Mouse (Mus musculus) heart, adult 8-10 months (tissue): ENCODE results near the gene Gm5767. TPM values are rescaled to one million over a fixed set of nuclear protein-coding genes. Genes with fewer than 3 reads are reported as not detected.
"Not testable (repeated sequence)": the region's sequence is repeated elsewhere in the genome, so short reads cannot be mapped to it uniquely, and the experiment has no call there.

Source experiments
- DNase-seq: peaks from one replicate; pipeline ENCODE4 v3.0.0; 2022; ENCODE audit warnings: low spot score
- total RNA-seq, 4 experiments: library from RNA; stranded (reverse); gene quantifications; 2 replicates each; pipeline ENCODE4 v1.2.4; 2022

Gene Gm5767
- total RNA-seq, 4 experiments from 2014 or later, result not detected

DNA sequence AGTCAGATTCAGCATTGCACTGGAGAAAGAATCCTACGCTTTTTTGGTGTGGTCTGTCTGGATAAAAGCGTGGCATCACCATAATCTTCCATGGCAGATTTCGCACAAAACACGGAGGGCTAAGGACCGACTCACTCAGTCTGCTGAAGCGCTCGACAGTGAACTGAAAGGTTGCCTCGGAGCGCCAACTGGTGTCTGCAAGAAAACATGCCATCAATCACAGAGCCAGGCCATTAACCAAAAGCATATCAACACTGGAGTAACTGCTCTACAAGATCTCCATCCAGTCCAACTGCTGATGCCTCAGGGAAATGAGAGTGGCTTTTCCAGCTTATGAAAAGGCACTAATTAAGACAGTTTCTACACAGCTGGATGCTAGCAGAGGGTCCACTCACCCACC lies 31.4 kb downstream of the Gm5767 start:
- no peak for DNase-seq

DNA sequence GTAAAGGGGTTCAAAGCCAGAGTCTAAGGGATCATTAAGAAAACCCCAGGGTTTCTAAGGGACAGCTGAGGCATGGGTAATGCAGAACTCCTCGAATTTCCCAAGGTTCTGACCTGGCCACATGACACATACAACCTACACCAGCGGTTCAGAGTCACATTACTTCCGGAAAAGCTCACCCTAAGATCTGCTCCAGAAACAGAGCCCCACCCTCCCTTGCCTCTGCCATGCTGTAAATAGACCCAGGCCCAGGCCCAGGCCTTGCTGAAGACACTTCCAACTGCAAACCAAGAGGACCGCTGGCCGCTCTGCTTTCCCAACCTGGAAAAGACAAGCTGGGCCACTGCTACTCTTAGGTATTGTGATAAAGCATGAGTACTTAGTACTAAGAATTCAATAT lies 34.3 kb downstream of the Gm5767 start:
- DNase-seq, result no peak

DNA sequence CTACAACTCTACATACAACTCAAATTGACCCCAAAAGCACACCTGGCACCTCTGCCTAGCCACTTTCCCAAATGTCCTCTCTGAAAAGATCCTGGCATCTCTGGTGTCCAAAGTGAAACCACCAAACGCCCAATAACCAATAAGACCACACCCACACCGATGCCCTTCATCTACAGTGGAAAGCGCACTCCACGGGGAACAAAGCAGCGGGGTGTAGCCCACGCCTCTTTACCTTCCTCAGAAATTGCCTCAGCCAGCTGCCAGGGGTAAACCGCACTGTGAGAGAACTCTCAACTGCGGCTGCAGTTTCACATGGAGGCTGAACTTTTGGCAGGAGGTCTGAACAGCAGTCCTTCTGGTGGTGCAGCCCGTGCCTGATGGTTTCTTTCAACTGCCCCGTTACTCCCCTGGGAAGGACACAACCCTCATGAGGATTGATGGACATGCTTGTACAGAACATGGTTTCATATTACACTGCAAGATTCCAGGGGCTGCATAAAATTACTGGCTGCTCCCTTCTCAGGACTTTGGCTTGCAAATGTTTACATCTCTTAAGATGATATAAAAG lies 35.0 kb downstream of the Gm5767 start:
- DNase-seq, result peak; percentile 35

DNA sequence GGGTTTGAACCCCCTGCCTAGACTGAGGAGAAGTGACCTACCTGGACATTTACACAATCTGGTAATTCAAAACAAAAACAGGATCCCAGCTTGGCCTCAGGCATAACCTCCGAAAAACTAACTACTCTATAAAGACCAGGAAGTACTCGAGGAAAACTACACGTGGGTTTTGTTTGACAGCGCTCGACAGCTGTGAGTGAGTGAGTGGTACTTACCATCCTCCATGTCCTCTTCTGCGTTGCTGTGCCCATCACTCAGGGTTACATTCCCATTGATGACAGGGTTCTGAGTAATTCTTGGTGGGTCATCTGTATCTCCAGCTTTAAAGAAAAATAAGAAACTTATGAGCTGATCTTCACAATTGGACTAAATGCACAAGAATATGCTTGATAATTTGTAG lies 35.7 kb downstream of the Gm5767 start:
- no peak for DNase-seq

DNA sequence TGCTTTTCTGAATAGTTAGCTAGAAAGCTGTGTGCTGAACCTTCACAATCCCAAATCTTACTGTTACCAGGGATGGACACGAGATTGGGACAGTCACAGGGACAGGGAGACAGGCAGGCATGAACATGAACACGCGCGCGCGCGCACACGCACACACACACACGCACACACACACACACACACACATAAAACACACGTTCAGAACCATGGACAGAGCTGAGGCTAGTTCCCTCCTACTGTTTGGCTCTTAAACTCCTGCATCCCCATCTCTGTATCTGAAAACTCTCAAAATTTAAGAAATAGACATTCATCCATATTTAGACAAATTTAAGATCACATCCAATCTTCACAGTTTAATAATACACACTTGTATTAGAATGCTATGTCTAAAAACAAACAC lies 37.2 kb downstream of the Gm5767 start:
- DNase-seq, result no peak

DNA sequence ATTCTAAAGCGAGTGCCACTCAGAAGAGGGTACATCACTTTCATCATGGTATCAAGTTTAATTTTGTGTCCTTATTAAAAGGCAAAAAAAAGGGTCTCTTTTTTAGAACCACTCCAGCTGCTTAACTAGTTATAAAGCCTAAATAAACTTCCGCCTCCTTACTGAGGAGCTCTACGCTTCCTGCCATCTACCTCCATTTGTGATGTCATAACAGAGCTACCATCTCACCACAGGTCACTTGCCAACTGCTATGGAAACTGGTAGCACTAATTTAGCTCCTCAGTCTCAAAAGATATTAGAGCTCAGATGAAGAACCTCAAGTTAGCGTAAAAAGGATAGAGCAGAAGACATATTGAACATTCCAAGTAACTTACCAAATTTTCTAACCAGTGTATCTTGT lies 39.9 kb downstream of the Gm5767 start:
- no peak for DNase-seq

DNA sequence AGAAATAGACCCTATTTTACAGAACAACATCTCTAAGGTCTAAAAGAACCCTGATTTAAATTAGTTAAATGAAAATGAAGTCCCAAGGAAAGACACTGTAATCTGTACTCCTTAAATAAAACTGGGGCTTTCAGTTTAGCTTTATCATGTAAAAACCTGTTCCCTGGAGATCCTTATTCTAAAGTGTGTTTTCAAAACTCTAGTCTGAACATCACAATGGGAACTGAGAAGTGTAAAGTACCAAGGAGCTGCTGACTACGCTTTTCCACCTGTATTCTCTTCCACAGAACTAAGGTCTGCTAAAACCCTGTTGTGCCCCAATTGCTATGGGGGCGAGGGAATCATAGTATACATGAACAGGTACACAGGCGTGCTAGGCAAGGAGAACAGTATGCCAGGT lies 43.5 kb downstream of the Gm5767 start:
- no peak for DNase-seq

GRCm38 (mm10) chr16:8725807-8726206 lies 45.2 kb downstream of the Gm5767 start:
- DNase-seq, result no peak

- no peak for DNase-seq
Measured at GRCm38 (mm10) chr16:8728111-8728748, 47.7 kb downstream of the Gm5767 start.

GRCm38 (mm10) chr16:8731630-8732029 lies 51.1 kb downstream of the Gm5767 start:
- DNase-seq, result no peak

DNA sequence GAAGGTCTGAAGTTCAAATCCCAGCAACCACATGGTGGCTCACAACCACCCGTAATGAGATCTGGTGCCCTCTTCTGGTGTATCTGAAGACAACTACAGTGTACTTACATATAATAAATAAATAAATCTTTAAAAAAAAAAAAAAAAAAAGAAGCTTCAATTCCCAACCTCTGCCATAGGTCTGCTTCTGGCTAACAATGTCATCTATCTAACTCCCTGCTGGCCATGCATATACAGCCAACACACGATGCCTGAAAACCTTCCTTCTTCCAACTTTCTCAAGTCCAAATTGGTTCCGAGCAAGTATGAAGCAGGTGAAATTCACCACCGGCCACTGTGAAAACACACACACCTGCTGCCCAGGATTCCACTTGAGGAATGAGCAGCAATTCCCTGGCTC lies 51.9 kb downstream of the Gm5767 start:
- not testable (repeated sequence) for DNase-seq

Other genes starting within 250 kb of the Gm5767 start
- gene Mettl22, start 210.0 kb upstream of the Gm5767 start, total RNA-seq, result 10 to 100 TPM; 30.7 to 41.3 (median 34.9) TPM
- 10 to 100 TPM in 3 of 4 experiments, 1 to 10 TPM in 1; 9.1 to 18.3 (median 14.6) TPM for gene Abat, start 167.3 kb upstream of the Gm5767 start, total RNA-seq
- gene Pmm2, start 43.1 kb upstream of the Gm5767 start, total RNA-seq, result 10 to 100 TPM; 24.6 to 46.4 (median 32.1) TPM
- gene Tmem186, start 43.1 kb upstream of the Gm5767 start, total RNA-seq, result 10 to 100 TPM; 18.9 to 23.3 (median 20.1) TPM
- gene Carhsp1, start 8.6 kb upstream of the Gm5767 start, total RNA-seq, result 10 to 100 TPM; 10.1 to 17.9 (median 13.4) TPM
- gene Usp7, start 111.5 kb downstream of the Gm5767 start, total RNA-seq, result 10 to 100 TPM; 42.9 to 59.2 (median 48.1) TPM
- 100 to 1,000 TPM; 121 to 130 (median 129) TPM for gene 1810013L24Rik, start 149.3 kb downstream of the Gm5767 start, total RNA-seq